Mouse (Mus musculus) left cerebral cortex, adult 11 months (tissue): ENCODE measurements around the gene Tff3.

Experiments used
- DNase-seq: peaks from one replicate; pipeline ENCODE4 v3.0.0; 2022; ENCODE audit warnings: low spot score

The Tff3 gene

GRCm38 (mm10) chr17:31129452-31129851, at the start of gene Tff3:
Gene Tff3, minus strand, starts transcription at chr17:31129646.
- DNase-seq: no peak

- DNase-seq: no peak
Observed at GRCm38 (mm10) chr17:31176321-31176720, 46.9 kb upstream of the Tff3 start.

- DNase-seq: no peak
Observed at GRCm38 (mm10) chr17:31169796-31170195, 40.4 kb upstream of the Tff3 start.

DNA sequence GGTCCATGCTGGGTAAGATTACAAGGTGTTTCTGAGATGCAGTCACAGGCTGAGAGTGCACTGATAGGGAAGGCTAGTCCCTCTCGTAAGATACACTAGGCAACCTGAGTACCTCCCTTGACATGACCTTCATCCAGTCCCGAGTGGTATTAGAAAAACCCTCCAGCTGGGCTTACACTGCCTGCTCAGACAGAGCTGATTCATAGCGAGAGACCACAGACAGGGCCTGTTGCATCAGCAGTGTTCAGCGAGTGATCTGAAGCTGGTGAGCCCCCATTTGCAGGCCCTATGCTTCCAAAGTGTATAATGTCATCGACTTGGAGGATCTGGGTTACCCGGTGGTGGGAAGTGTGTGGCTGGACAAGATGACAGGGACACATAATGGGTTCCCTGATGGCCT, 35.7 kb upstream of the Tff3 start, which contains the start of gene Tff1:
Gene Tff1 (minus strand): TSS at position 151 of the 400 bp plus-strand sequence.
- no peak for DNase-seq

DNA sequence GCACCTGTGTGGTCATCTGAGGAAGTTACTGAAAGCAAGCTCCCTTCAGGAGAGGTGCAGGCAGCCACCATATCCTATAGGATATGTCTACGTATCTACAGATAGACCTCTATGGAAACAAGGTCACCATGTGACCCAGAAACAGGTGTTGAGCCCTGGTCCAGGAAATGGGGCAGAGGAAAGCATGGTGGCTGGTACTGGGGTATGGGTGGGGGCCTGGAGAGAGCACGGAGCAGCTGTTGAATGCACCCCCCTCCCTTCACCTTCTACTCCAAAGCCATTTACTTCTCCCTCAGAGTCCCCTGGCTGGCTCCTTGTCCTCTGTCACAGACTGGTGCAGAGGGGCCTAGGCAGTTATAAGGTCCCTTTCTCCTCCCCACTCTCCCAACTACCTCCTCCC, 34.4 kb upstream of the Tff3 start:
- no peak for DNase-seq

- no peak for DNase-seq
Observed at GRCm38 (mm10) chr17:31162607-31163006, 33.2 kb upstream of the Tff3 start.

DNA sequence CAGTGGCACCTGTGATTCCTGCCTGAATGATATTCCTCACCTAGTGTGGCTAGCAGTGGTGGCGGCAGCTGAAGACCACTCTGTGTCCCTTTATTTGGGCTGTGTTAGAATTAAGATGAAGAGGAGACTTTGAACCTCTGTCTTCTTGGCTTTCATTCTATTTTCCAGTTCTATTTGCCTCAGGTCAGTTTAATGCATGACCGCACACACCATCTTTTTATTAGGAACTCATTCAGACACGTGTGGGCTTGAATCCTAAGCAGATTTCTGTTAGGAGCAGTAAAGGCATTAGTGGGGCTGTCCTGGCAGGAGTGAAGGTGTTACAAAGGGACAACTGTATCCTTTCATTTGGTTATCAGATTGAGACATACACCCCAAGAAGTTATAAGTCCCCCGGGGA, 30.8 kb upstream of the Tff3 start:
- no peak for DNase-seq

- DNase-seq: no peak
Observed at GRCm38 (mm10) chr17:31157921-31158320, 28.5 kb upstream of the Tff3 start.

GRCm38 (mm10) chr17:31153785-31154184, 24.3 kb upstream of the Tff3 start:
- no peak for DNase-seq

DNA sequence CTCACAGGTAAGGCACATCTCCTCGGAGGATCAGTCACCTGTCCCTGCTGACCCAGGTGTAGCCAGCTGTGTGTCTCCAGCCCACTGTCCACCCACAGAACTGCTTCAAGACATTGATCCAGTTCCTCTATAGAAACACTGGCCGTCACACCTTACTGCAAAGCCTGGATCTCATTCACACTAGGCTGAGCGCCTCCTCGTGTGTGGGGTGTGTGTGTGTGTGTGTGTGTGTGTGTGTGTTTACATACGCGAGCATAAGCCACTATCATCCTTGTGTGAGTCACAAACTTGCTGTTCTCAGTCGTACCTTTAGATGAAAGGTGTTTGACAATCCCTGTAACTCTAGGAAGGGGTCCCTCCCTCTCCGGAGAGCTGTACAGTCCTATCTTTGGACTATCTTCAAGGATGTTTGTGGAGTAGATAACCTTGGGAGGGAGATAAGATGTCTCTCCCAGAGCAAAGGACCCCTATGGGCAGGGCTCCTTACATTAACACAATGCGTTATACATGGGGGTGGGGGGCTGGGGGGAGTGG, 23.6 kb upstream of the Tff3 start:
- no peak for DNase-seq

GRCm38 (mm10) chr17:31152512-31152911, 23.1 kb upstream of the Tff3 start:
- DNase-seq: no peak

GRCm38 (mm10) chr17:31145998-31146397, 16.6 kb upstream of the Tff3 start:
- no peak for DNase-seq

- DNase-seq: no peak
Observed at GRCm38 (mm10) chr17:31144040-31145037, 14.9 kb upstream of the Tff3 start, which contains the start of gene Tff2. Gene Tff2, minus strand, starts transcription at chr17:31144282.

- no peak for DNase-seq
Observed at GRCm38 (mm10) chr17:31142116-31142515, 12.7 kb upstream of the Tff3 start.

GRCm38 (mm10) chr17:31138398-31138797, 9.0 kb upstream of the Tff3 start:
- no peak for DNase-seq

- DNase-seq: no peak
Observed at GRCm38 (mm10) chr17:31136821-31137220, 7.4 kb upstream of the Tff3 start.

DNA sequence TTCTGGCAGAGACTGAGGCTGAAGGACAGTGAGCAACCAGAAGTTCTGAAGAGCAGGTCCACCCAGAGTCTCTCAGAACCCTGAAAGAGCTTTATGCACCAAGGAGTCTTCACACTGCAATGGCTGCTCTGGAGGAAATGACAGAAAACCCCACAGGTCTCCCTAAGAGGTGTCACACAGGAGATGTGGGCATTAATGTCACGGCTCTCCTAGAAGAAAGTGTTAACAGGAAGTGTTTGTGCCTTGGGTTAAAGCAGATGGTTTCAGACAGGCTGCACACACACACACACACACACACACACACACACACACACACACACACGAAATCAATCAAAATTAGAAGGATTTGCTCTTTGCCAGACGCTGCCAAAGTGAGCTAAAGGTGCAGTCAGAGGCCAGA, 6.8 kb upstream of the Tff3 start:
- DNase-seq: no peak

DNA sequence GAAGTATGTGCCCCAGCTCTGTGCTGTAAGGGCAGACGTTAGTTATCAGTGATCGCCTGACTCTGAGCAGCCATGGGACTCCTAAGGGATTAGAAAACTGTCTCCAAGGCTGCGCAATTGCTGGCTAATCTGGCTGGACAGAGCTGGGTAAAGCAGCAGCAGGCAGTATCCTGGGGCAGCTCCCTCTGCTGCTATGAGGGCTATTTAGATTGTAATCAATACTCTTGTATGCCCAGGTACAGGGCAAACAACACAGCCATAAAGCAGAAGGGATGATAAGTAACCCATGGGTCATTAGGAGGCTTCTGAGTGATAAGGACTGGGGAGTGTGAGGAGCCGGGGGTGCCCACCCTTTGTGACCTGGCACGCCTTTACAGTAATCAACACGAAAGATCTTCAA, 5.5 kb upstream of the Tff3 start:
- DNase-seq: no peak

GRCm38 (mm10) chr17:31133776-31134175, 4.3 kb upstream of the Tff3 start:
- no peak for DNase-seq

DNA sequence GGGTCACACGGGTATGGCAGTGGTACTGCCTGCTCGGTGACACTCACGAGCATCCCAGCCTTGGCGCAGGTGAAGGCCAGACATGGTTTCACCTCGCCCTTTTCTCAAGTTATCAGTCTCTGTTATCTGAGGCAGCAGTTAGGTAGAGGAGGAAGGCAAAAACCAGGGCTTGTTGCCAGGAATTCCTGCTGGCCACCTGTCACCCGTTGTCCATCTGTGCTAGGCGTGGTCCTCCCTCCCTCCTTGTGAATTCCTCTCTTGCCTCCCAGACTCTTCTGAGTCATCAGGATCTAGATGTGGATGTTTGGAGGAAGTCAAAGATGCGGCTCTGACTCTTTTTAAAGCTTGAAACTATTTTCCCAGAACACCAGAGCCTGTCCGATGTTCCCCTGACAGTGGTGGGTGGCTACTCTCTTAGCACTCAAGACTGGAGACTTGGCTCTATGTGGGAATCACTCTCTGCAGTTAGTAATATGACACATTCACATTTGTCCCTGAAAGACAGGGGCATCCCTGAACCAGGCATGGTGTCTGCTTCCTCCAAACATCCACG, 1.9 kb upstream of the Tff3 start:
- no peak for DNase-seq

DNA sequence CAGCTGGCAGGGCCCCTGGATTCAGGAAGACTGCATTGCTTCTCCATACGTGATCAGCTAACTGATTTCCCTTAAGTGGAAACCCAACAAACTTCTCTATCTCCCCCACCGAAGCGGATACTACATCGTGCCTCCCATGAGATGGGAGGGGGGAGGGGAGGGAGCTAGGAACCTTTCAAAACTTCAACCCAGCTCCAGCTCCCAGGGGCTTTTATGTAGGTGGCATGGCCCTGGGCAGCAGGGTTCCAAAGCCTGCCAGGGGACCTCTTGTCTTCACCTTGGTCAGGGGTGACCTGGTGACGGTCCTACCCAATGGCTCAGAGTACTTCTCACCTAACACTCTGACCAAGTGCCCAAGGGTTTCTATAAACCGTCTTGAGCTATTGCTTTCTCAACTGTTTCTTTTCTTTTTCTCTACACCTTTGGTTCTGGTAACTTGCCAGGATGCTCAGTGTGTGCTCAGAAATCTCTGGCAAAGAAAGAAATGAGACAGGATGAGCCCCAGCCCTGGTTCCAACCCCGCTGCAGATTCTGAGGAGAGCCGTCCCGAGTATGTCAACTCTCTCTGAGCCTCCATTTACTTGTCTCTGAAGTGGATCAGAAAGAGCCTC, 633 bp downstream of the Tff3 start:
- no peak for DNase-seq

DNA sequence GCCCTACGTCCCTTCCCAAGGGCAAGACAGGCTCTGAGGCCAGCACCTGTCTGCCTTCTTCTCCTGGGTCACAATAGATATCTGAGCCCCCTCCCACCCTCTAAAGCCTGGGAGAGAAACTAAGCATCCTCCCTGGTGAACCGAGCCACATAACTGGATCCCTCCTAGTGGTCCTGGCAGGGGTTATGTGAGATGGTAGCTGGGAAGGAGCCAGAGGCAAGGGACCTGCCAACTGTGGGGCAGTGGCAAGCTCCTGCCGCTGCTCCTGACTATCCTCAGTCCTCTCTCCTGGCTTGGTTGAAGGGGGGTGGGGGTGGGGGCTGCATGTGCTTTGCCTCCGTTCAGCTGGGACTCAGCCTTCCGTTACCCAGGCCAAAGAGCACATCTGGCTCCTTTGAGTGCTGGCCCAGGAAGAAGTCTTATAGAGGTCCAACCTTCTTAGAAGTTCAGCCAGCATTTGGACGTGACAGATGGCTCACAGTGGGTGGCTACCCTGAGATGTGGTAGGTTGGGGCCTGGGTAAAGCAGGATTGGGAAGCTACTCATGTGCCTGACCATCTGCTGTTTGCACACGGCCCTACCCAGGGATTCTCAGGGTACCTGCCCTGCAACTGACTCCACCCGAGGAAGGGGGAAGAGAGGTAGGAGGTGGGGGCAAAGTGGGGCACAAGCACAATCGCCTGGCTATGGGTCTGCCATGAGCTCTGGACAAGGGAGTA, 3.7 kb downstream of the Tff3 start:
- DNase-seq: no peak
